Mouse (Mus musculus) lung, adult 2 months (tissue): ENCODE results near the gene Taf15. TPM values are rescaled to one million over a fixed set of nuclear protein-coding genes. Genes with fewer than 3 reads are reported as not detected.

Source experiments
- DNase-seq: peaks from one replicate; pipeline ENCODE4 v3.0.0; 2022
- H3K4me1 ChIP-seq: fragments of 200-500 bp; 2 replicates; pipeline ENCODE4 v1.6.1; 2011; ENCODE audit warnings: low read length; ENCODE audit not compliant: control insufficient read depth, insufficient read depth
- H3K4me3 ChIP-seq: fragments of 200-500 bp; replicated peaks from 2 replicates; pipeline ENCODE3; 2011; ENCODE audit warnings: low read depth, mild to moderate bottlenecking, control low read depth, low read length; ENCODE audit errors: extremely low read depth
- CTCF ChIP-seq: fragments of 200-500 bp; IDR thresholded peaks from 2 replicates; pipeline ENCODE4 v1.5.1; 2011; ENCODE audit warnings: mild to moderate bottlenecking, low read length, control low read depth; ENCODE audit not compliant: insufficient read depth
- POLR2A ChIP-seq: fragments of 200-500 bp; IDR thresholded peaks from 2 replicates; pipeline ENCODE4 v1.6.1; 2011; ENCODE audit warnings: low read depth, mild to moderate bottlenecking, control low read depth, low read length, borderline replicate concordance; ENCODE audit errors: extremely low read depth
- WGBS: fragments of 180-500 bp; shearing (Covaris S2); methylation state at CpG from one replicate; pipeline ENCODE4 v1.1.7; 2018; 5-methylcytosine and 5-hydroxymethylcytosine counted together
- polyA plus RNA-seq: library from polyadenylated mRNA; depleted of rRNA; stranded (reverse); fragments of >200 nt; gene quantifications from 2 replicates; pipeline ENCODE4 v1.2.3, GENCODE M21; 2012

Gene Taf15
- polyA plus RNA-seq, 1 experiment, result 10.7 TPM

DNA sequence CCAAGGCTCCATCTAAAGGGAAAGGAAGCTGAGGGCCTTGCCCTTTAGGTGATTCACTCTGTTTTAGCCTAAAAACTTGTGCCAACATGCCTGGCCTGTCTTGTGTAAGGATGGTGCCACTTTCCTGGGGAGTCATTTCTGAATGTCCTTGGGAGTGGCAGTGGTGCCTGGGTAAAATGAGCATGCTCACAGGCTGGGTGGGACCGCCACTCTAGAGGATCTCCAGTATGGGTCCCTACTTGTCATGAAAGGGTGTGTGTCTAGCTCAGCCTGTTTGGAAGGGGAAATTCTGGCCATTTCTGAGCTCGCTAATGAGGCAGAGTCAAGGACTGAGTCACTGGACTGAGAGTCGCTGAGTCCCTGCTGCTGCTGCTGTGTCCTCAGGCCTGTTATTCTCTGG is 17.3 kb upstream of the Taf15 start:
- H3K4me1 ChIP-seq, result peaks cover 12% of the 10 kb centered on the region
- TF ChIP-seq POLR2A, result no peak
- no peak for TF ChIP-seq CTCF

GRCm38 (mm10) chr11:83457257-83457656 is 15.6 kb upstream of the Taf15 start:
- H3K4me1 ChIP-seq, result peaks cover 12% of the 10 kb centered on the region
- TF ChIP-seq POLR2A (no peak), CTCF (no peak)
- no peak overlapping the region for H3K4me3 ChIP-seq
- DNase-seq, result no peak
- 60% methylated on average over 7 of the region's 7 CpGs for WGBS

More for the DNA sequence above, 17.3 kb upstream of the Taf15 start:
- 64% methylated on average over 3 of the region's 3 CpGs for WGBS
- no peak for DNase-seq
- H3K4me3 ChIP-seq, result no peak overlapping the region

- WGBS, result 65% methylated on average over 9 of the region's 9 CpGs
- DNase-seq, result no peak
- TF ChIP-seq POLR2A, result no peak
- TF ChIP-seq CTCF, result no peak
- Histone ChIP-seq H3K4me3 (no peak overlapping the region), H3K4me1 (peaks cover 12% of the 10 kb centered on the region)
Measured at GRCm38 (mm10) chr11:83457912-83458601, 14.8 kb upstream of the Taf15 start.

DNA sequence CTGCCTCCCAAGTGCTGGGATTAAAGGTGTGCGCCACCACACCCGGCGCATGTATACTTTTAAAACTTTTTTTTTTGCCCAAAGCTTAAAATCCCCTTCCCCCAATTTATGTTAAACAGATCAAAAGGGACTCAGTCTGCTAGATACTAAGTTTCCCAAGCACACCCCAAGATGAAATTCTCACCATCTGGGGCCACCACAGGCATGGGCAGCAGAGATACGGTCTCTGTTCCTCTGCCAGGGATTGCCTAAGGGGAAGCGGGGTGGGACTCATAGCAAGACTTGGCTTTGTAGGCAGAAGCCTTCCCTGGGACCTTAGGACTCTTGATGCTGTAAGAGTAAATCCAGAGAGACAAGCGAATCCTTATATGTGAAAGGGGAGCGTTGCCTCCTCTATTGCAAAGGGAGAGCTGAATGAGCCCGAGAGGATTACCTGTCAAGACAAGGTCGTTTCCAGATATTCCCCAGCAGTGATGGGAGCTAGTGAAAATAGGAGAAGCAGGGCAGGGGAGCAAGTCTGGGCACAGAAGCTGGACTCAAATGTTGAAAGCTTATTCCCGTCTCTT is 11.3 kb upstream of the Taf15 start:
- peak overlapping the region; percentile 15 for H3K4me3 ChIP-seq
- WGBS, result 74% methylated on average over 10 of the region's 10 CpGs
- TF ChIP-seq POLR2A, result no peak
- no peak for TF ChIP-seq CTCF
- peaks cover 15% of the 10 kb centered on the region for H3K4me1 ChIP-seq
- no peak for DNase-seq

- peak; percentile 71 for DNase-seq
- Histone ChIP-seq H3K4me1 (peaks cover 17% of the 10 kb centered on the region), H3K4me3 (peak within 1 kb of the TSS; percentile 72)
- TF ChIP-seq CTCF (no peak), POLR2A (no peak)
- WGBS, result 1% methylated on average over 41 of the region's 42 CpGs
Measured at GRCm38 (mm10) chr11:83462711-83463244, 10.1 kb upstream of the Taf15 start, which contains the start of gene Mmp28. Gene Mmp28 (minus strand): TSS chr11:83463071.

GRCm38 (mm10) chr11:83465976-83466375 is 6.9 kb upstream of the Taf15 start:
- Histone ChIP-seq H3K4me3 (no peak overlapping the region), H3K4me1 (peaks cover 17% of the 10 kb centered on the region)
- TF ChIP-seq POLR2A (no peak), CTCF (no peak)
- whole genome bisulfite sequencing, result 6% methylated on average over 2 of the region's 2 CpGs
- DNase-seq, result peak; percentile 55

DNA sequence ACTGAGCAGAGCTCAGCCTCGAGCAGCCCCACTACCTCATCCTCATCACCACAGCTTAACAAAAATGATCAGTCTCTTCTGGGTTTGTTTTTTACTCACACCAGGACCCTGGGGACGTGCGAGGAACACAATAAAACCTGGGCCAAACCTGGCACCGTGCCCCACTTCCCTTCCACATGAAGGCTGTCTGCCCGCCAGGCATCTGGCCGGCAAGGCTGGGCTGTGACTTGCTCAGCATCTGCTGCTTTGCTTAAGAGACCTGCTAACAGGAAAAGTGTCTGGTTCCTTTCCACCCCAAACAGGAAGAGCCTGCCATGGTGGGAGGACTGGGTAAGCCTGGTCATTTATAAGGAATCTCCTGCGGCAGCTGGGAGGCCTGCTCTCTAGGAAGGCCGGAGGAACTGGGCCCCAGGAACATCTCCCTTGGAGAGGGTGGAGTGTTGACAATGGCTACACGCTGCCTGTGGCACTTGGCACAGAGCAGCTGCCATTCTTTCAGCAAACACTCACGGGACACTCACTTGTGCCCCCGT is 5.7 kb upstream of the Taf15 start:
- DNase-seq, result peak; percentile 51
- no peak overlapping the region for H3K4me3 ChIP-seq
- 16% methylated on average over 11 of the region's 11 CpGs for WGBS
- no peak for TF ChIP-seq POLR2A
- no peak for TF ChIP-seq CTCF
- H3K4me1 ChIP-seq, result peaks cover 17% of the 10 kb centered on the region

DNA sequence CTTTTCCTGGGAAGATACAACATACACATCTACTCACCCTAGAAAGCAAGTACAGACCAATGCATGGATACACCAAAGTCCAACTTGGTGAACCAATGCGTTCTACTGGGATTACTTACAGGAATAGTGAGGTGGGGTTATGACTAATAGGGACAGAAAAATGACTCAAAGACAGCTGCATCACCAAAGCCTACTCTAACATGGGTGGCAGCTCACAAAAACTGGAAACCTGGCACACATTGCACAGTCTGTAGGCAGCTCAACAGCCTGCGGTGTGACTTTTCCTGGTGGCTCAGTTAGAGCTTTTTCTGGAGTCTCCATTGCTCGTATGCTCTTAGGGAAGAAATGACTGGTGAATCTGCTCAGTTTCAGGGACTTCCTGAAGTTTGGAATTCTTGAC is 4.1 kb upstream of the Taf15 start:
- TF ChIP-seq POLR2A, result no peak
- no peak for TF ChIP-seq CTCF
- H3K4me3 ChIP-seq, result no peak overlapping the region
- 96% methylated on average over 3 of the region's 3 CpGs for WGBS
- no peak for DNase-seq
- peaks cover 15% of the 10 kb centered on the region for H3K4me1 ChIP-seq

DNA sequence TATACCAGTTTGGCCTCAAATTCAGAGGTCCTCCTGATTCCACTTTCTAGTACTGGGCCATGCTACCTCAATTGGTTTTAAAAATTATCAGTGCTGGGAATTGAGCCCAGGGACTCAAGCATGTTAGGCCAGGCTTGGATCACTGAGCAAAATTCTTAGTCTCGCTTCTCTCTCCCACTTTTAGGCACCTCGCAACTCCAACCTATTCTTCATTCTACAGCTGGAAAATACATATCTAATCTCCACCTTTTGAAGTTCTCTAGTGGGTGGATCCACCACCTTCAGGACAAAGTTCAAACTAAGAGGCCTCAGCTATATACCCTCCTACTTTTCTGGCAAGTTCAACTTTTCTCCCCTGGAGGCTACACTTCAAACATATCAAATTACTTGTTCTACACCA is 1.1 kb upstream of the Taf15 start:
- DNase-seq, result no peak
- H3K4me1 ChIP-seq, result peaks cover 6% of the 10 kb centered on the region
- TF ChIP-seq CTCF (no peak), POLR2A (no peak)
- H3K4me3 ChIP-seq, result no peak overlapping the region
- WGBS, result 89% methylated on average over 2 of the region's 2 CpGs
